Mouse (Mus musculus): ENCODE measurements around the gene Mfsd11. TPM values are rescaled to one million over a fixed set of nuclear protein-coding genes. Genes with fewer than 3 reads are reported as not detected.

The Mfsd11 gene
- 27.0 and 27.1 TPM in 2 replicates for polyA plus RNA-seq (2016; fragmentation: Nextera tagmentation; extraction: Ambion mirVana)

GRCm38 (mm10) chr11:116852291-116852890 lies at the start of gene Mfsd11:
TSS of gene Mfsd11 (plus strand) at chr11:116852440.
- Histone ChIP-seq H3K4me1 (peaks cover 18% of the 10 kb centered on the region), H3K9me3 (no peaks in the 10 kb centered on the region), H3K27me3 (ENCODE audit: insufficient read depth, poor library complexity, severe bottlenecking) (no peaks in the 10 kb centered on the region), H3K36me3 (peaks cover 46% of the 10 kb centered on the region), H3K27ac (peak within 1 kb of the TSS; percentile 99), H3K4me3 (peak within 1 kb of the TSS; percentile 98)
- peak; percentile 91 for DNase-seq (ENCODE audit: low spot score)
- WGBS: under 1% methylated on average over 86 of the region's 91 CpGs

GRCm38 (mm10) chr11:116802709-116803108 lies 49.5 kb upstream of the Mfsd11 start:
- Histone ChIP-seq H3K27me3 (ENCODE audit: insufficient read depth, poor library complexity, severe bottlenecking) (no peaks in the 10 kb centered on the region), H3K4me3 (no peak overlapping the region), H3K9me3 (no peaks in the 10 kb centered on the region), H3K27ac (no peak overlapping the region), H3K36me3 (no peaks in the 10 kb centered on the region), H3K4me1 (peaks cover 9% of the 10 kb centered on the region; the same call in 1 of the 2 replicates)
- 82% methylated on average over 5 of the region's 5 CpGs for WGBS
- no peak for DNase-seq (ENCODE audit: low spot score)

- WGBS: 68% methylated on average over 15 of the region's 15 CpGs
- H3K9me3 ChIP-seq: no peaks in the 10 kb centered on the region
- H3K4me1 ChIP-seq: peaks cover 21% of the 10 kb centered on the region
- DNase-seq (ENCODE audit: low spot score): no peak
- H3K4me3 ChIP-seq: no peak overlapping the region
- H3K36me3 ChIP-seq: peaks cover 7% of the 10 kb centered on the region; the same call in 1 of the 2 replicates
- H3K27me3 ChIP-seq (ENCODE audit: insufficient read depth, poor library complexity, severe bottlenecking): peaks cover 12% of the 10 kb centered on the region
- peak overlapping the region; percentile 67; the same call in 1 of the 2 replicates for H3K27ac ChIP-seq
Measured at GRCm38 (mm10) chr11:116806136-116807071, 45.8 kb upstream of the Mfsd11 start.

- 59% methylated on average over 7 of the region's 7 CpGs for WGBS
- DNase-seq (ENCODE audit: low spot score): no peak
Measured at GRCm38 (mm10) chr11:116807116-116807515, 45.1 kb upstream of the Mfsd11 start.

GRCm38 (mm10) chr11:116807526-116807925 lies 44.7 kb upstream of the Mfsd11 start:
- WGBS: 67% methylated on average over 3 of the region's 3 CpGs
- H3K4me1 ChIP-seq: peaks cover 31% of the 10 kb centered on the region
- H3K27ac ChIP-seq: peak overlapping the region; percentile 76
- peaks cover 7% of the 10 kb centered on the region; the same call in 1 of the 2 replicates for H3K36me3 ChIP-seq
- peaks cover 12% of the 10 kb centered on the region for H3K27me3 ChIP-seq (ENCODE audit: insufficient read depth, poor library complexity, severe bottlenecking)
- no peak overlapping the region for H3K4me3 ChIP-seq
- no peak for DNase-seq (ENCODE audit: low spot score)
- no peaks in the 10 kb centered on the region for H3K9me3 ChIP-seq

More at GRCm38 (mm10) chr11:116807116-116807515, 45.1 kb upstream of the Mfsd11 start:
- Histone ChIP-seq H3K27me3 (ENCODE audit: insufficient read depth, poor library complexity, severe bottlenecking) (peaks cover 12% of the 10 kb centered on the region), H3K36me3 (peaks cover 7% of the 10 kb centered on the region; the same call in 1 of the 2 replicates), H3K27ac (peak overlapping the region; percentile 76), H3K4me1 (peaks cover 27% of the 10 kb centered on the region), H3K9me3 (no peaks in the 10 kb centered on the region), H3K4me3 (no peak overlapping the region)

GRCm38 (mm10) chr11:116807938-116808606 lies 44.2 kb upstream of the Mfsd11 start:
- peak; percentile 93 for DNase-seq (ENCODE audit: low spot score)
- Histone ChIP-seq H3K27me3 (ENCODE audit: insufficient read depth, poor library complexity, severe bottlenecking) (peaks cover 12% of the 10 kb centered on the region), H3K9me3 (no peaks in the 10 kb centered on the region), H3K36me3 (peaks cover 7% of the 10 kb centered on the region; the same call in 1 of the 2 replicates), H3K4me1 (peaks cover 36% of the 10 kb centered on the region), H3K4me3 (no peak overlapping the region), H3K27ac (peak overlapping the region; percentile 76; the same call in 1 of the 2 replicates)
- 26% methylated on average over 7 of the region's 7 CpGs for WGBS

- Histone ChIP-seq H3K4me3 (no peak overlapping the region), H3K36me3 (peaks cover 7% of the 10 kb centered on the region; the same call in 1 of the 2 replicates), H3K9me3 (no peaks in the 10 kb centered on the region), H3K4me1 (peaks cover 45% of the 10 kb centered on the region), H3K27ac (no peak overlapping the region), H3K27me3 (ENCODE audit: insufficient read depth, poor library complexity, severe bottlenecking) (peaks cover 12% of the 10 kb centered on the region)
- 70% methylated on average over 11 of the region's 11 CpGs for WGBS
- DNase-seq (ENCODE audit: low spot score): no peak
Measured at GRCm38 (mm10) chr11:116808811-116809395, 43.3 kb upstream of the Mfsd11 start.

GRCm38 (mm10) chr11:116809520-116809919 lies 42.7 kb upstream of the Mfsd11 start:
- Histone ChIP-seq H3K9me3 (no peaks in the 10 kb centered on the region), H3K4me3 (no peak overlapping the region), H3K4me1 (peaks cover 51% of the 10 kb centered on the region), H3K27me3 (ENCODE audit: insufficient read depth, poor library complexity, severe bottlenecking) (peaks cover 12% of the 10 kb centered on the region), H3K36me3 (peaks cover 7% of the 10 kb centered on the region; the same call in 1 of the 2 replicates), H3K27ac (no peak overlapping the region)
- 81% methylated on average over 8 of the region's 8 CpGs for WGBS
- DNase-seq (ENCODE audit: low spot score): no peak

GRCm38 (mm10) chr11:116810528-116810927 lies 41.7 kb upstream of the Mfsd11 start:
- H3K36me3 ChIP-seq: peaks cover 7% of the 10 kb centered on the region; the same call in 1 of the 2 replicates
- no peak overlapping the region for H3K4me3 ChIP-seq
- H3K9me3 ChIP-seq: no peaks in the 10 kb centered on the region
- no peak overlapping the region for H3K27ac ChIP-seq
- DNase-seq (ENCODE audit: low spot score): no peak
- WGBS: 77% methylated on average over 11 of the region's 11 CpGs
- H3K4me1 ChIP-seq: peaks cover 60% of the 10 kb centered on the region
- peaks cover 12% of the 10 kb centered on the region for H3K27me3 ChIP-seq (ENCODE audit: insufficient read depth, poor library complexity, severe bottlenecking)

GRCm38 (mm10) chr11:116810983-116811901 lies 41.0 kb upstream of the Mfsd11 start:
- Histone ChIP-seq H3K4me3 (peak overlapping the region; percentile 61), H3K27me3 (ENCODE audit: insufficient read depth, poor library complexity, severe bottlenecking) (peaks cover 12% of the 10 kb centered on the region), H3K36me3 (peaks cover 7% of the 10 kb centered on the region; the same call in 1 of the 2 replicates), H3K27ac (peak overlapping the region; percentile 76), H3K4me1 (peaks cover 66% of the 10 kb centered on the region), H3K9me3 (no peaks in the 10 kb centered on the region)
- DNase-seq (ENCODE audit: low spot score): no peak
- 9% methylated on average over 31 of the region's 32 CpGs for WGBS

GRCm38 (mm10) chr11:116812793-116813529 lies 39.3 kb upstream of the Mfsd11 start:
- Histone ChIP-seq H3K27ac (peak overlapping the region; percentile 81), H3K4me3 (peak overlapping the region; percentile 29; the same call in 1 of the 2 replicates), H3K4me1 (peaks cover 75% of the 10 kb centered on the region), H3K36me3 (peaks cover 7% of the 10 kb centered on the region; the same call in 1 of the 2 replicates), H3K9me3 (no peaks in the 10 kb centered on the region), H3K27me3 (ENCODE audit: insufficient read depth, poor library complexity, severe bottlenecking) (peaks cover 12% of the 10 kb centered on the region)
- no peak for DNase-seq (ENCODE audit: low spot score)
- 45% methylated on average over 21 of the region's 21 CpGs for whole genome bisulfite sequencing

Data from heart, embryonic 10.5 days (tissue).